Mouse (Mus musculus) gastrocnemius, postnatal 10 days (tissue): ENCODE results near the gene Arnt2. TPM values are rescaled to one million over a fixed set of nuclear protein-coding genes. Genes with fewer than 3 reads are reported as not detected.

Experiments used
- DNase-seq: peaks from one replicate; pipeline ENCODE4 v3.0.0; 2021; ENCODE audit warnings: mixed read lengths
- total RNA-seq, 2 experiments: library from RNA; stranded (reverse); gene quantifications; 2 replicates each; pipeline ENCODE4 v1.2.3; 2021

Gene Arnt2
- total RNA-seq, 2 experiments from 2014 or later, result 3.9 to 6.4 TPM

- no peak for DNase-seq
Measured at GRCm38 (mm10) chr7:84247960-84248665, 161.9 kb downstream of the Arnt2 start.

- no peak for DNase-seq
Measured at GRCm38 (mm10) chr7:84246878-84247277, 163.1 kb downstream of the Arnt2 start.

- no peak for DNase-seq
Measured at GRCm38 (mm10) chr7:84246093-84246492, 163.9 kb downstream of the Arnt2 start.

GRCm38 (mm10) chr7:84240406-84240805 is 169.6 kb downstream of the Arnt2 start:
- no peak for DNase-seq

GRCm38 (mm10) chr7:84237655-84238054 is 172.3 kb downstream of the Arnt2 start:
- DNase-seq, result no peak

- no peak for DNase-seq
Measured at GRCm38 (mm10) chr7:84231396-84231795, 178.6 kb downstream of the Arnt2 start.

GRCm38 (mm10) chr7:84227652-84228051 is 182.3 kb downstream of the Arnt2 start:
- no peak for DNase-seq

GRCm38 (mm10) chr7:84226909-84227308 is 183.1 kb downstream of the Arnt2 start:
- no peak for DNase-seq

GRCm38 (mm10) chr7:84212112-84212511 is 197.9 kb downstream of the Arnt2 start:
- DNase-seq, result no peak

GRCm38 (mm10) chr7:84210585-84211291 is 199.2 kb downstream of the Arnt2 start:
- no peak for DNase-seq

- no peak for DNase-seq
Measured at GRCm38 (mm10) chr7:84203981-84204380, 206.0 kb downstream of the Arnt2 start.

GRCm38 (mm10) chr7:84201151-84202068 is 208.6 kb downstream of the Arnt2 start:
- no peak for DNase-seq

GRCm38 (mm10) chr7:84197208-84197860 is 212.6 kb downstream of the Arnt2 start:
- no peak for DNase-seq

Other genes starting within 250 kb of the Arnt2 start
- under 1 TPM; 0.59 to 0.65 TPM for gene Gm2115, start 118.8 kb upstream of the Arnt2 start, total RNA-seq
- 1 to 10 TPM; 2.6 to 3.1 TPM for gene Fah, start 196.5 kb upstream of the Arnt2 start, total RNA-seq